Mouse (Mus musculus): Measurements from ENCODE around the gene Acer1. TPM values are rescaled to one million over a fixed set of nuclear protein-coding genes. Genes with fewer than 3 reads are reported as not detected.
"Not testable (repeated sequence)": the region's sequence is repeated elsewhere in the genome, so short reads cannot be mapped to it uniquely, and the experiment has no call there.

The Acer1 gene
- total RNA-seq, 2 experiments from 2014 or later, result not detected

- peak; percentile 14 to 22 for DNase-seq
- intact Hi-C loops (cut with DNase I), result no loop called here
Observed at GRCm38 (mm10) chr17:56957763-56958429, 24.0 kb downstream of the Acer1 start.

- DNase-seq, result no peak
- intact Hi-C loops (cut with DNase I), result no loop called here
Observed at GRCm38 (mm10) chr17:56954871-56955270, 27.1 kb downstream of the Acer1 start.

- intact Hi-C loops (cut with DNase I), result no loop called here
Observed at GRCm38 (mm10) chr17:56952639-56953038, 29.3 kb downstream of the Acer1 start.

GRCm38 (mm10) chr17:56950915-56951314 lies 31.0 kb downstream of the Acer1 start:
- peak; percentile 56 to 71 for DNase-seq
- intact Hi-C loops (cut with DNase I), result loop anchor here (1.0 to 2.0 kb wide), 2 partner anchors 54 to 142 kb away; no protein-coding TSS in a partner anchor

More at GRCm38 (mm10) chr17:56952639-56953038, 29.3 kb downstream of the Acer1 start:
- DNase-seq, result no peak

GRCm38 (mm10) chr17:56938751-56939150 lies 43.2 kb downstream of the Acer1 start:
- DNase-seq, result no peak
- intact Hi-C loops (cut with DNase I), result loop anchor here (5.0 kb wide), 1 partner anchor 131 kb away; no protein-coding TSS in a partner anchor

- no peak for DNase-seq
- intact Hi-C loops (cut with DNase I), result loop anchor here (5.0 kb wide), 1 partner anchor 129 kb away; no protein-coding TSS in a partner anchor
Observed at GRCm38 (mm10) chr17:56936731-56937130, 45.2 kb downstream of the Acer1 start.

- peak; percentile 100 for DNase-seq
- intact Hi-C loops (cut with DNase I), result loop anchor here (2.0 to 5.0 kb wide), 2 partner anchors 53 to 128 kb away; no protein-coding TSS in a partner anchor
Observed at GRCm38 (mm10) chr17:56935363-56936131, 46.4 kb downstream of the Acer1 start, which contains the start of gene Mllt1. Gene Mllt1, minus strand, starts transcription at chr17:56935415.

- intact Hi-C loops (cut with DNase I), result loop anchor here (2.0 to 5.0 kb wide), 2 partner anchors 54 to 127 kb away; no protein-coding TSS in a partner anchor
- DNase-seq, result no peak
Observed at GRCm38 (mm10) chr17:56934545-56935330, 47.2 kb downstream of the Acer1 start.

- intact Hi-C loops (cut with DNase I), result no loop called here
- no peak for DNase-seq
Observed at GRCm38 (mm10) chr17:56933395-56933794, 48.5 kb downstream of the Acer1 start.

GRCm38 (mm10) chr17:56930026-56930425 lies 51.9 kb downstream of the Acer1 start:
- no peak for DNase-seq
- intact Hi-C loops (cut with DNase I), result no loop called here

- intact Hi-C loops (cut with DNase I), result no loop called here
- DNase-seq, result no peak
Observed at GRCm38 (mm10) chr17:56929530-56929929, 52.4 kb downstream of the Acer1 start.

GRCm38 (mm10) chr17:56929101-56929500 lies 52.8 kb downstream of the Acer1 start:
- intact Hi-C loops (cut with DNase I), result no loop called here
- DNase-seq, result no peak

- intact Hi-C loops (cut with DNase I), result no loop called here
Observed at GRCm38 (mm10) chr17:56925998-56926397, 55.9 kb downstream of the Acer1 start.

GRCm38 (mm10) chr17:56919725-56920124 lies 62.2 kb downstream of the Acer1 start:
- intact Hi-C loops (cut with DNase I), result no loop called here
- DNase-seq, result no peak

More at GRCm38 (mm10) chr17:56925998-56926397, 55.9 kb downstream of the Acer1 start:
- no peak for DNase-seq

GRCm38 (mm10) chr17:56917166-56917565 lies 64.8 kb downstream of the Acer1 start:
- peak in 1 of 2 experiments; percentile 35 for DNase-seq
- intact Hi-C loops (cut with DNase I), result no loop called here

- intact Hi-C loops (cut with DNase I), result no loop called here
- DNase-seq, result no peak
Observed at GRCm38 (mm10) chr17:56913444-56913843, 68.5 kb downstream of the Acer1 start.

GRCm38 (mm10) chr17:56913023-56913422 lies 68.9 kb downstream of the Acer1 start:
- intact Hi-C loops (cut with DNase I), result no loop called here
- no peak for DNase-seq

GRCm38 (mm10) chr17:56909764-56910163 lies 72.2 kb downstream of the Acer1 start:
- intact Hi-C loops (cut with DNase I); DNase-seq: not testable (repeated sequence)

- DNase-seq, result peak; percentile 43 to 48
- intact Hi-C loops (cut with DNase I), result no loop called here
Observed at GRCm38 (mm10) chr17:56907887-56908286, 74.0 kb downstream of the Acer1 start.

GRCm38 (mm10) chr17:56907096-56907495 lies 74.8 kb downstream of the Acer1 start:
- intact Hi-C loops (cut with DNase I), result no loop called here
- no peak for DNase-seq
